Mouse (Mus musculus) limb, embryonic 13.5 days (tissue): Measurements from ENCODE around the gene Capn12. TPM values are rescaled to one million over a fixed set of nuclear protein-coding genes. Genes with fewer than 3 reads are reported as not detected.
"Not testable (repeated sequence)": the region's sequence is repeated elsewhere in the genome, so short reads cannot be mapped to it uniquely, and the experiment has no call there.

Source experiments
- ATAC-seq: fragments of 200-750 bp; cut with Nextera tagmentation; 2 replicates; pipeline ENCODE4 v1.8.0; 2017; ENCODE audit warnings: low read depth, moderate number of reproducible peaks, moderate TSS enrichment; ENCODE audit not compliant: low FRiP score
- H3K27ac ChIP-seq: fragments of 300-500 bp; sonication (generic); 2 replicates; pipeline ENCODE4 v1.5.1; 2015; ENCODE audit warnings: inconsistent platforms, mild to moderate bottlenecking, moderate library complexity
- H3K27me3 ChIP-seq: fragments of 300-500 bp; sonication (generic); 2 replicates; pipeline ENCODE4 v1.6.1; 2015; ENCODE audit warnings: mild to moderate bottlenecking, inconsistent platforms
- H3K36me3 ChIP-seq: fragments of 300-500 bp; sonication (generic); 2 replicates; pipeline ENCODE4 v1.6.1; 2015; ENCODE audit warnings: inconsistent platforms, mild to moderate bottlenecking, moderate library complexity
- H3K4me1 ChIP-seq: fragments of 300-500 bp; sonication (generic); 2 replicates; pipeline ENCODE4 v1.6.1; 2015; ENCODE audit warnings: inconsistent platforms
- H3K4me2 ChIP-seq: fragments of 300-500 bp; sonication (generic); replicated peaks from 2 replicates; pipeline ENCODE4 v1.6.1; 2015; ENCODE audit warnings: inconsistent platforms, mild to moderate bottlenecking, moderate library complexity
- H3K4me3 ChIP-seq: fragments of 300-500 bp; sonication (generic); 2 replicates; pipeline ENCODE4 v1.5.1; 2015; ENCODE audit warnings: moderate library complexity, mild to moderate bottlenecking, inconsistent platforms
- H3K9ac ChIP-seq: fragments of 300-500 bp; sonication (generic); 2 replicates; pipeline ENCODE4 v1.6.1; 2015; ENCODE audit warnings: mild to moderate bottlenecking, inconsistent platforms
- H3K9me3 ChIP-seq: fragments of 300-500 bp; sonication (generic); 2 replicates; pipeline ENCODE4 v1.6.1; 2016; ENCODE audit warnings: inconsistent platforms
- WGBS: fragments of 180-500 bp; shearing (Covaris S2); methylation state at CpG from one replicate; pipeline ENCODE4 v1.1.7; 2015; 5-methylcytosine and 5-hydroxymethylcytosine counted together
- polyA plus RNA-seq: library from polyadenylated mRNA; unstranded; fragments of >200 nt; fragmentation: Nextera tagmentation; extraction: Ambion mirVana; gene quantifications from 2 replicates; pipeline ENCODE4 v1.2.1, GENCODE M21; 2015

Capn12 gene
- polyA plus RNA-seq, 1 experiment from 2014 or later: 0.94 TPM

DNA sequence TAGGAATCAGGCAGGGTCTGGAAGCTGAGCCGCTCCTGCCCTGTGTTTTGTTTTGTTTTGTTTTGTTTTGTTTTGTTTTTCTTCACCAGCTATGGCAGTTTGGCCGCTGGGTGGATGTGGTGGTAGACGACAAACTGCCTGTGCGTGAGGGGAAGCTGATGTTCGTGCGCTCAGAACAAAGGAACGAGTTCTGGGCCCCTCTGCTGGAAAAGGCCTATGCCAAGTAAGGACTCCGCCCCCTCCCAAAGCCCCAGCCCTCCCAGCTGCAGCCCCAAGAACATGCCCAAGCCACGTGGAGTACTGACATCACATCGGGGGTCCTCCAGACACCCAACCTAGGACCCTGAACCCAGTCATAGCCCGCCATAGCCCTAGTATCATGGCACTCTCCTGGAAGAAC, 1.8 kb downstream of the Capn12 start:
- Histone ChIP-seq H3K27me3 (peaks cover 23% of the 10 kb centered on the region), H3K36me3 (no peaks in the 10 kb centered on the region), H3K4me1 (peaks cover 6% of the 10 kb centered on the region; the same call in 1 of the 2 replicates), H3K9me3 (no peaks in the 10 kb centered on the region), H3K4me3 (no peak overlapping the region), H3K4me2 (no peak overlapping the region), H3K9ac (no peak overlapping the region), H3K27ac (no peak overlapping the region)
- no peak for ATAC-seq
- 79% methylated on average over 11 of the region's 11 CpGs for WGBS

DNA sequence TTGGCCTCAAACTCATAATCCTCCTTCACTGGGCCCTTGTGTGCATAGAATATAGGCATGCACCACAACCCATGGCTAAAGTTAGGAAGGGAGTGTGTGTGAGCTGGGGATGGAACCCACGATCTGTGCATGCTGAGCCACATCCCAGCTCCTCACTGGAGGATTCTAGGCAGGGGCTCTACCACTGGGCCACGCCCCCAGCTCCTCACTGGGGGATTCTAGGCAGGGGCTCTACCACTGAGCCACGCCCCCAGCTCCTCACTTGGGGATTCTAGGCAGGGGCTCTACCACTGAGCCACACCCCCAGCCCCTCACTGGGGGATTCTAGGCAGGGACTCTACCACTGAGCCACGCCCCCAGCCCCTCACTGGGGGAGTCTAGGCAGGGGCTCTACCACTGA, 2.5 kb downstream of the Capn12 start:
- H3K36me3 ChIP-seq, ATAC-seq, H3K9ac ChIP-seq, H3K4me3 ChIP-seq, H3K27ac ChIP-seq, H3K4me2 ChIP-seq, H3K9me3 ChIP-seq: not testable (repeated sequence)
- Histone ChIP-seq H3K27me3 (peaks cover 30% of the 10 kb centered on the region), H3K4me1 (peaks cover 11% of the 10 kb centered on the region)
- 86% methylated on average over 4 of the region's 4 CpGs for WGBS

DNA sequence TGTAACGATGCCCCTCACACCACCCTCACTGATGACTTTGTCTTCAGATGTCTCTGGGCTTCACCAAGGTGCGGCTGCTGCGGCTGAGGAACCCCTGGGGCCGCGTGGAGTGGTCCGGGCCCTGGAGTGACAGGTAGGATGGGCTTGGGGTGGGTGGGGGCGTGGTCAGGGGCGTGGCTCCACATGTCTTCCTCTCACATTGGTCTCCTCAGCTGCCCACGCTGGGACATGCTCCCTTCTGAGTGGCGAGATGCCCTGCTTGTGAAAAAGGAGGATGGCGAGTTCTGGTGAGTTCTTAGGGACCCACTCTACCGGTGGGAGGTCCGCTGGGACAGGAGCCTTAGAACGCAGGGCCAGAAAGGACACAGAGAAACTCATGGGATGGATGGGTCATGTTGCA, 5.3 kb downstream of the Capn12 start:
- Histone ChIP-seq H3K27ac (no peak overlapping the region), H3K36me3 (peaks cover 11% of the 10 kb centered on the region), H3K9me3 (no peaks in the 10 kb centered on the region), H3K27me3 (peaks cover 57% of the 10 kb centered on the region), H3K4me1 (peaks cover 18% of the 10 kb centered on the region), H3K9ac (no peak overlapping the region), H3K4me2 (no peak overlapping the region), H3K4me3 (no peak overlapping the region)
- no peak for ATAC-seq
- WGBS: 22% methylated on average over 14 of the region's 14 CpGs

DNA sequence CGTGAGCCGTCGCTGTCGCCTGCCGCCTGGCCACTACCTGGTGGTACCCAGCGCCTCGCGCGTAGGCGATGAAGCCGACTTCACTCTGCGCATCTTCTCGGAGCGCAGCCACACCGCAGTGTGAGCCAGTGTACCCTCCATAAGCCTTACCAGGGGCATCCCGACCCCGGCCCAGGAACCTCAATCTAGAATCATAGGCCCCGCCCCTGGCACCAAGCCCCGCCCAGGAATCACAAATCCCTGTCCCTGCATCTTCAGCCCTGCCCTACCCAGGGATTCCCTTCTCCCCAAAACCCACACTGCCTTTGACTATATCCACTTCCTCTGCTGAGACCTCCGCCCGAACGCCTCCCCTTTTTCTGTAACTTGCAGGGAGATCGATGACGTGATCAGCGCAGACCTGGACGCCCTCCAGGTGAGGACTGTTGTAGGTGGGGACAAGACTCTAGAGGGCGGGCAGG, 7.5 kb downstream of the Capn12 start:
- peak overlapping the region; percentile 42 for H3K4me3 ChIP-seq
- ATAC-seq: no peak
- 2% methylated on average over 27 of the region's 27 CpGs for WGBS

DNA sequence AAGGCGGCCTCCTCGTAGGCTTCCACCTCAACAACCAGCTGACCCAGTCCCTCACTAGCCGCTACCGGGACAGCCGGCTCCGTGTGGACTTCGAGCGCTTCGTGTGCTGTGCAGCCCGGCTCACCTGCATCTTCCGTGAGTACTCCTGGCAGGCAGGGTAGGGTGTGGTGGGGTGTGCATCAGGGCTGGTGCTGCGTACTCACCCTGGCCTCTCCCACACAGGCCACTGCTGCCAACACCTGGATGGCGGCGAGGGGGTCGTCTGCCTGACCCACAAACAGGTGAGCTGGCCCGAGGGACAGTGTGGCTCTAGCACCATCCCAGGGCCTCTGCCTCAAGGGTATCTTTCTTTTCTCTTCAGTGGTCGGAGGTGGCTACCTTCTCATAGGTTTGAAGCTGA, 11.4 kb downstream of the Capn12 start:
- Histone ChIP-seq H3K4me1 (peaks cover 17% of the 10 kb centered on the region), H3K36me3 (peaks cover 70% of the 10 kb centered on the region), H3K4me3 (no peak overlapping the region), H3K9me3 (no peaks in the 10 kb centered on the region), H3K27ac (no peak overlapping the region), H3K27me3 (peaks cover 42% of the 10 kb centered on the region), H3K4me2 (no peak overlapping the region), H3K9ac (no peak overlapping the region)
- 97% methylated on average over 17 of the region's 17 CpGs for WGBS
- ATAC-seq: no peak

More for the DNA sequence above, 7.5 kb downstream of the Capn12 start:
- peak overlapping the region; percentile 53 for H3K9ac ChIP-seq
- peaks cover 17% of the 10 kb centered on the region for H3K4me1 ChIP-seq
- H3K36me3 ChIP-seq: peaks cover 31% of the 10 kb centered on the region
- H3K4me2 ChIP-seq: peak overlapping the region; percentile 65
- H3K9me3 ChIP-seq: no peaks in the 10 kb centered on the region
- no peak overlapping the region; the same call in 1 of the 2 replicates for H3K27ac ChIP-seq
- peaks cover 61% of the 10 kb centered on the region for H3K27me3 ChIP-seq

DNA sequence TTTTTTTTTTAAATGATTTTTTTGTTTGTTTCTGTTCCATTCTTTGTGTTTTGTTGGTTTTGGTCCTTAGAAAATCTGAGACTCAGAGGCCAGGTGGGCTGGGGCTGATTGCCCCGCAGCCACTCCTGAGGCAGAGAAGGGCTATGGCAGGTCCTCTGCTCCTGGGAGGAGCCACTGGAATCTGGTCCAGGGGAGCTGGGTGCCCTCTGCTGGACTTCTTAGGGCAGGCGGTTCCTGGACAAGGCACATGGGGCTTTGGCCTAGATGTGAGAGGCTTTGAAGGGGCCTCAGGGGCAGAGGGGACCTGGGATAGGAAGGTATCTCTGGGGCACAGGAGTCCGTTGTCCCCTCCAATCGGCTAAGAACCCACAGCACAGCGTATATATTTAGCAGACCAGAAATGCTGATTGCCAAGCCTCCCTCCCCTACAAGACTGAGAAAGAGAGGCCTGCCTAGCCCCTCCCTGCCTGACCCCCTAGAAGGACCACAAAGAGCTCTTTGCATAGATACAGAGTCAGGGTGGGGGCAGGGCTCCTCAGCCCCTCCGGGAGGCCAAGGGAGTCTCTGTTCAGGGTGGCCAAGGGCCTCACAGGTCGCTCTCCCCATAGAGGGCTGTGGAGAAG, 12.5 kb downstream of the Capn12 start:
- H3K4me2 ChIP-seq: no peak overlapping the region
- WGBS: 50% methylated on average over 7 of the region's 7 CpGs
- H3K4me3 ChIP-seq: no peak overlapping the region
- no peaks in the 10 kb centered on the region for H3K9me3 ChIP-seq
- peak; percentile 46; the same call in 1 of the 2 replicates for ATAC-seq
- peak overlapping the region; percentile 44; the same call in 1 of the 2 replicates for H3K27ac ChIP-seq
- peaks cover 30% of the 10 kb centered on the region for H3K27me3 ChIP-seq
- H3K4me1 ChIP-seq: peaks cover 11% of the 10 kb centered on the region
- no peak overlapping the region for H3K9ac ChIP-seq
- peaks cover 82% of the 10 kb centered on the region for H3K36me3 ChIP-seq

DNA sequence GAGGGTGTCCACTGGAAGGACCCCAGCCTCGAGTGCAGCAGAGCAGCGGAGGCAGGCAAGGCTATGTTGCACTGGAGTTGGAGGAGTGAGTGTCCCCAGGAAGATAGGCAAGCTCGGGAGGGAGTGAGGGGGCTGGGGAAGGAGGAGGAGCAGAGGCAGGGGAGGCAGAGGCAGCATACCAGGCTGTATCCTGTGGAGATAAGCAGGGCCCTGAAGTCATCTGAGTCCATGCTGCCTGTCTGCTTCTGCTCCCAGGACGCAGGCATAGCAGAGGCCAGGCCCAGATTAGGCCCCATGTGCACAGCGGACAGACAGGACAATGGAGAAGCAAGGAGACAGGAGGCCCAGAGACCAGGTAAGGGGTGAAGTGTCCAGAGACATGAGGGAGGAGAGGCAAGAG, 13.7 kb downstream of the Capn12 start:
- H3K4me2 ChIP-seq: no peak overlapping the region
- ATAC-seq: no peak
- H3K4me1 ChIP-seq: peaks cover under 1% of the 10 kb centered on the region; the same call in 1 of the 2 replicates
- H3K9ac ChIP-seq: peak overlapping the region; percentile 31; the same call in 1 of the 2 replicates
- H3K4me3 ChIP-seq: no peak overlapping the region
- H3K27ac ChIP-seq: peak overlapping the region; percentile 10; the same call in 1 of the 2 replicates
- WGBS: 66% methylated on average over 5 of the region's 5 CpGs
- H3K27me3 ChIP-seq: peaks cover 18% of the 10 kb centered on the region
- H3K36me3 ChIP-seq: peaks cover 93% of the 10 kb centered on the region
- H3K9me3 ChIP-seq: no peaks in the 10 kb centered on the region

DNA sequence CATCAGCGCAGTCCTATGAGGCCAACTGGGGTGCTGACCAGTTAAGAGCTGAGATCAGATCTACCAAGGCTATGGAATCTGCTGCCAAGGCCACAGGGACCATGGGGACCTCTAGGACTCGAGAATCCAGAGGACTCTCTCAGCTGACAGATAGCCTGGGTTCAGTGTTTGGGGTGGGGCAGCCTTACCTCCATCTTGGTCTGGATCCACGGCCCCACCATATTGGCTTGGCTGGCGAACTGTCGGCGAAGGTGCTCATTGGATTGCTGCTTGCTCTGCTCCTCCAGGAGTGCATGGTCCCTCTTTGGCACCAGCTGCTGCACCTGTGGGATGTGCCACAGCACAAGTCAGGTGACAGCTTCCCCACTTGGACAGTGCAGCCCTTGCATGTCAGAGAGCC, 16.4 kb downstream of the Capn12 start:
- Histone ChIP-seq H3K4me3 (no peak overlapping the region), H3K36me3 (peaks cover 98% of the 10 kb centered on the region), H3K27ac (no peak overlapping the region), H3K4me1 (peaks cover 19% of the 10 kb centered on the region), H3K27me3 (no peaks in the 10 kb centered on the region), H3K4me2 (no peak overlapping the region), H3K9me3 (no peaks in the 10 kb centered on the region), H3K9ac (no peak overlapping the region)
- ATAC-seq: no peak
- WGBS: 95% methylated on average over 6 of the region's 6 CpGs

DNA sequence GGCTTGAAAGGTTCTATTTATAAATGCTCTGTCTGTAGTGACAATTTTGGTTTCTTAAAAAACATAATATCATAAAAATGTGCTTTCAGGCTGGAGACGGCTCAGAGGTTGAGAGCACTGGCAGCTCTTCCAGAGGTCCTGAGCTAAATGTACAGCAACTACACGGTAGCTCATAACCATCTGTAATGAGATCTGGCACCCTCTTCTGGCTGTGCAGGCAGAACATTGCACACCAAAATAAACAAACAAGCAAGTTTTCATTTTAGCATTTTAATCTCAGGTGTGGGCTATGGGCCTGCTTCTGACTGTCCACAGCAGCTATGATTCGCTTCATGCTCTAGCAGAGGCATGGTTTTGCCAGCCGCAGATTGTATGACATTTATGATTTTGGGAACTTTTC, 18.8 kb downstream of the Capn12 start:
- no peak for ATAC-seq
- H3K27ac ChIP-seq: peak overlapping the region; percentile 89; the same call in 1 of the 2 replicates

DNA sequence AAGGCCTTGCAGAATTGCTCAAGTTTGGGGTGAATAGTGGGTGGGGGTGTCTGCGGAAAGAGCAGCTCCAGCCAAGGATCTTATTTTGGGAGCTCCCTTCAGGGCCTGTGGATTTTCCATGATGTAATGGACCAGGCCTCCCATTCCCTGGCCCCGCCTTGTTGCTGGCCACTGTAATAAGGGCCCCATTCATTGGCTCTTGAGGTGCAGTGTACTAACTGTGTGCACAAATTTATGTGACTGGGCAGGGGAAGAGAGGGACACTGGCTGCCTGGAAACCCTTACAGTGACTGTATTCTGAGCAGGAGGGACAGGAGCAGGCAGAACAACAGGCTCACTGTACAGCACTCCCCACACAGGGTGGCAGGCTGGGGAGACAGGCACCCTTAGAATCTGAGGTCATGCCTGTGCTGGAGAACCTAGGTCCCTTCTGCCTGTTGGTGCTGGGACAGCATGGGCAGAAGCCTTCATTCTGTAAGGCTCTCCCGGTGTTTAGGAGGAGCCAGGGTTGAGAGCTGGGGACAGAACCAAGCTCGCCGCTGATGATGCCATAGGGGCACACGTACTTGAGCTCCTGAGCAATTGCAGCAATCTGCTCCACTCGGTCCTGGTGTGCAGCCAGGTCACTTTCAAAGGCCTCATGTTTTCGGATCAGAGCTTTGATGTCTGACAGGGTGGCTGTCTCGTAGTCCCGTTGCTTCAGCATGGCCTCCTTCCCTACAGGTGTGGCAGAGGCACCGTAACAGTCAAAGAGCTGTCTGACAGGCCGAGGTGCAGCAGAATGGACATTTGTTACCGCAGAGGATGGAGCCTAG, 20.3 kb downstream of the Capn12 start:
- Histone ChIP-seq H3K4me1 (peaks cover 39% of the 10 kb centered on the region), H3K27ac (peak overlapping the region; percentile 89), H3K9me3 (no peaks in the 10 kb centered on the region), H3K4me3 (no peak overlapping the region), H3K36me3 (peaks cover 100% of the 10 kb centered on the region), H3K4me2 (no peak overlapping the region), H3K9ac (peak overlapping the region; percentile 19; the same call in 1 of the 2 replicates), H3K27me3 (no peaks in the 10 kb centered on the region)
- WGBS: 83% methylated on average over 13 of the region's 13 CpGs
- ATAC-seq: peak; percentile 88

More for the DNA sequence above, 18.8 kb downstream of the Capn12 start:
- 83% methylated on average over 4 of the region's 4 CpGs for WGBS
- Histone ChIP-seq H3K27me3 (no peaks in the 10 kb centered on the region), H3K36me3 (peaks cover 100% of the 10 kb centered on the region), H3K4me1 (peaks cover 39% of the 10 kb centered on the region), H3K9ac (no peak overlapping the region), H3K4me2 (no peak overlapping the region), H3K9me3 (no peaks in the 10 kb centered on the region), H3K4me3 (no peak overlapping the region)

DNA sequence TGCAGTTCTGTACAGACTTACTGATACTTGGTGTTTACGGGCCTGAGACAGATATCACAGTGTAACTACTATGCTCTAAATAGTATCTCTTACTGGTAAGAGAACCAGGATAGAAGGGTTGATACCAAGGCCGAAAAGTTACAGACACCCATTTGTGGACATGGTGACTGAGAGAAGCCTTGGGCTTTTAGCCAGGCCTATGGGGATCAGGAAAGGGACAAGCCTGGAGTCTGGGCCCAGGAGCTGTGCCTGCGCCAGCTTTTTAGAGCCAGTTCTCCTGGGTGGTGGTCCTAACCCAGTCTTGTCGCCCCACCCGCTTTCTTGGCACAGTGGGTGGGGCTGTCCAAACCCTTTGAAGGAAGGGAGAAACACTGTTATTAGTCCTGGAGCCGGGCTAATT, 21.0 kb downstream of the Capn12 start:
- WGBS: 87% methylated on average over 6 of the region's 6 CpGs
- Histone ChIP-seq H3K36me3 (peaks cover 100% of the 10 kb centered on the region), H3K27me3 (no peaks in the 10 kb centered on the region), H3K9ac (no peak overlapping the region), H3K9me3 (no peaks in the 10 kb centered on the region), H3K4me2 (no peak overlapping the region), H3K4me3 (no peak overlapping the region), H3K4me1 (peaks cover 39% of the 10 kb centered on the region), H3K27ac (peak overlapping the region; percentile 89)
- ATAC-seq: no peak

DNA sequence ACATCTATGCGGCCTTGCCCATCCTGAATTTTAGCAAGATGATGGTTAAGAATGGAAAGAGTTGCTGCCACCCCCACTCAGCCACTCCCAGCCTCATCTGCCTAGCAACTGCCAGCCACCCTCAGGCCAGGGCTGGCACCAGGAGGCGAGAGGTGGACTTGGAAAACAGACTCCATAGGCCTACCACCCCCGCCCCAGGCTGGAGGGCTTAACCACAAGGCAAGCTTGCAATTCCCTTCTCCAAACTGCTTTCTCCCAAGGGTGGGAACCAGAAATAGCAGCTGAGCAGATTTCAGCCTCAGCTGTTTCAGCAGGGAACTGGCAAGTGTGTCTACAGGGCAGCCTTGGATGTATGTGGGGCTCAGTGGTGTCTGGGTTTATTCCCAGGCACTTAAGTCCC, 21.6 kb downstream of the Capn12 start:
- H3K27ac ChIP-seq: peak overlapping the region; percentile 89

More for the DNA sequence above, 21.6 kb downstream of the Capn12 start:
- Histone ChIP-seq H3K4me2 (no peak overlapping the region), H3K27me3 (no peaks in the 10 kb centered on the region), H3K4me3 (no peak overlapping the region), H3K9me3 (no peaks in the 10 kb centered on the region), H3K4me1 (peaks cover 39% of the 10 kb centered on the region), H3K36me3 (peaks cover 100% of the 10 kb centered on the region), H3K9ac (0 out of 2 replicates have a peak overlapping the region, but pooled peaks have one; percentile 1)
- ATAC-seq: no peak
- WGBS: 81% methylated on average over 3 of the region's 3 CpGs
